Mouse (Mus musculus) brain, embryonic 14.5 days (tissue): ENCODE measurements at regions not wholly inside any gene's neighbourhood (a gene's known extent, or its start where the extent isn't known, plus 50 kb on each side); places are given as distances from the start of the nearest gene placed in this dataset.

Experiments used
- CTCF ChIP-seq: fragments of 200-500 bp; IDR thresholded peaks from 2 replicates; pipeline ENCODE4 v1.5.1; 2012; ENCODE audit warnings: inconsistent platforms, mild to moderate bottlenecking, moderate library complexity, borderline replicate concordance; ENCODE audit not compliant: insufficient read depth, insufficient read length; ENCODE audit errors: extremely low read depth
- POLR2A ChIP-seq: fragments of 200-500 bp; IDR thresholded peaks from 2 replicates; pipeline ENCODE4 v1.6.1; 2012; ENCODE audit warnings: mild to moderate bottlenecking, inconsistent platforms, borderline replicate concordance; ENCODE audit not compliant: poor library complexity, insufficient read depth, insufficient read length, severe bottlenecking; ENCODE audit errors: extremely low read depth

DNA sequence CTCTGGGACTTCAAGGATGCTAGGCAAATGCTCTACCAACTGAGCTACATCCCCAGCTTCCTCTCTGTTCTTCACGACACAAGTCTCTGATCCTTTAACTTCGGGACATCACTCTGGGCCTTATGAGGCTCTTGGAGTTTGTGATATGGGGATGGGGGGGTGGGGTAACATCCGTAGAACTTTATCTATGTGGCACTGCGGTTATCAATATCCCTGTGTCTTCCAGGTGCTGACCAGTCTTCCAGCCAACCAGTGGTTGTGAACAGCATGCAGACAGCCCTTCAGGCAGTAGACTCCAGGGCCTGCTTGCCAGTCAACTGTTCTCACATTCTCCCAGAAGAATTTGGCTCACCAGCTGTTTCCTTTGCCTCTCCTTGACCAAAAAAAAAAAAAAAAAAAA, 244.7 kb upstream of the Hs6st1 start:
- no peak for TF ChIP-seq POLR2A
- TF ChIP-seq CTCF = no peak
